Mouse (Mus musculus): ENCODE measurements at regions not wholly inside any gene's neighbourhood (a gene's known extent, or its start where the extent isn't known, plus 50 kb on each side); places are given as distances from the start of the nearest gene placed in this dataset.

DNA sequence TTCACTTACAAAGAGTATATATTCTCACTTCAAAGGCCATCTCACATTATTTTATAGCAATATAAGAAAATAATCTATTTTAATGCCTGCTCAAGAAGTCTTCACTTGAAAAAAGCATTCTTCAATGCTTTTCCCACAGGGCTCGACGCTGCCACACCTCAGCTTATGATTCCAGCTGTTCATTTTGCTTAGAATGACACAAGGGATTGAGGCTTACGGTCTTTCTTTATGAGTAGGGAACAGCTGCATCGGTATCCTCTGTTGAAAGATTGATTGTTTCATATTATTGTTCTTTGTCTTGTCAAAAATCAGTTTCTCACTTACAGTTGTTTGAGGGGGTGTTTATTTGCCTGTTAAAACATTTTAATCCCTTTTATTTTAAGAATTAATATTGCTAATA, 328.0 kb upstream of the 1700003H04Rik start:
- no peaks in the 10 kb centered on the region for H3K4me1 ChIP-seq (ENCODE audit: insufficient read depth, low read length)
- no peak for DNase-seq (ENCODE audit: low spot score)
- no peak overlapping the region for H3K4me2 ChIP-seq (ENCODE audit: low read depth, low read length, poor library complexity, severe bottlenecking)
- no peak overlapping the region for H3K9ac ChIP-seq (replicated peaks; ENCODE audit: low read length, poor library complexity, severe bottlenecking)
- H3K4me3 ChIP-seq (ENCODE audit: low read depth, low read length), result no peak overlapping the region
- H3K9me3 ChIP-seq (ENCODE audit: low read length), result no peaks in the 10 kb centered on the region
- TF ChIP-seq CTCF (IDR thresholded peaks at IDR 0.05), result no peak
- no peak for ATAC-seq (ENCODE audit: low FRiP score)
- 74% methylated on average over 4 of the region's 4 CpGs for WGBS
- no peak overlapping the region for H3K27ac ChIP-seq (ENCODE audit: low read depth, low read length)
- H3K36me3 ChIP-seq (ENCODE audit: insufficient read depth, low read length), result no peaks in the 10 kb centered on the region
- no peaks in the 10 kb centered on the region for H3K27me3 ChIP-seq (ENCODE audit: insufficient read depth, low read length)
